Mouse (Mus musculus) macrophage (primary cell): ENCODE data around the gene Fitm1. TPM values are rescaled to one million over a fixed set of nuclear protein-coding genes. Genes with fewer than 3 reads are reported as not detected.

Experiments
- H3K27ac ChIP-seq: fragments of 350-480 bp; formaldehyde crosslinking; 2 replicates; pipeline ENCODE4 v1.9.0; 2021
- H3K36me3 ChIP-seq: fragments of 350-480 bp; formaldehyde crosslinking; 2 replicates; pipeline ENCODE4 v1.9.0; 2021; ENCODE audit errors: inconsistent target
- H3K4me3 ChIP-seq: fragments of 350-480 bp; formaldehyde crosslinking; 2 replicates; pipeline ENCODE4 v1.9.0; 2021; ENCODE audit errors: inconsistent target
- H3K79me2 ChIP-seq: fragments of 350-480 bp; formaldehyde crosslinking; 2 replicates; pipeline ENCODE4 v1.9.0; 2021; ENCODE audit errors: inconsistent target
- WGBS: methylation state at CpG from one replicate; pipeline ENCODE4 v1.1.7; 2026; ENCODE audit warnings: inconsistent platforms; ENCODE audit not compliant: missing documents; 5-methylcytosine and 5-hydroxymethylcytosine counted together
- polyA plus RNA-seq: library from polyadenylated mRNA; stranded (reverse); fragments of 250-400 nt; gene quantifications from 3 replicates; pipeline ENCODE4 v1.2.4, GENCODE M21; 2018; ENCODE audit warnings: inconsistent platforms

Gene Fitm1
- polyA plus RNA-seq, 1 experiment from 2014 or later, result not detected

- Histone ChIP-seq H3K36me3 (0 out of 2 replicates have a peak, but pooled peaks cover under 1% of the 10 kb centered on the region), H3K4me3 (no peak overlapping the region), H3K27ac (peak overlapping the region; percentile 96), H3K79me2 (peaks cover 29% of the 10 kb centered on the region; the same call in 1 of the 2 replicates)
- WGBS, result 83% methylated on average over 3 of the region's 3 CpGs
Observed at GRCm38 (mm10) chr14:55557587-55557986, 17.8 kb upstream of the Fitm1 start.

- Histone ChIP-seq H3K27ac (peak overlapping the region; percentile 96), H3K36me3 (peaks cover 8% of the 10 kb centered on the region), H3K4me3 (peak overlapping the region; percentile 89), H3K79me2 (peaks cover 29% of the 10 kb centered on the region; the same call in 1 of the 2 replicates)
- 45% methylated on average over 6 of the region's 6 CpGs for WGBS
Observed at GRCm38 (mm10) chr14:55558740-55559448, 16.5 kb upstream of the Fitm1 start.

GRCm38 (mm10) chr14:55559799-55560201 is 15.6 kb upstream of the Fitm1 start, which contains the start of gene Dcaf11:
TSS of gene Dcaf11 (plus strand) at chr14:55560006.
- under 1% methylated on average over 26 of the region's 27 CpGs for WGBS
- peak within 1 kb of the TSS; percentile 96 for H3K27ac ChIP-seq
- peak within 1 kb of the TSS; percentile 89 for H3K4me3 ChIP-seq
- peaks cover 29% of the 10 kb centered on the region; the same call in 1 of the 2 replicates for H3K79me2 ChIP-seq
- H3K36me3 ChIP-seq, result peaks cover 17% of the 10 kb centered on the region

GRCm38 (mm10) chr14:55560202-55561073 is 15.0 kb upstream of the Fitm1 start, which contains the start of gene A730061H03Rik:
TSS of gene A730061H03Rik (minus strand) at chr14:55560406.
- 2% methylated on average over 51 of the region's 51 CpGs for WGBS
- peak within 1 kb of the TSS; percentile 96 for H3K27ac ChIP-seq
- H3K4me3 ChIP-seq, result peak within 1 kb of the TSS; percentile 89
- peaks cover 29% of the 10 kb centered on the region; the same call in 1 of the 2 replicates for H3K79me2 ChIP-seq
- H3K36me3 ChIP-seq, result peaks cover 23% of the 10 kb centered on the region

GRCm38 (mm10) chr14:55561860-55562259 is 13.6 kb upstream of the Fitm1 start:
- Histone ChIP-seq H3K36me3 (peaks cover 37% of the 10 kb centered on the region), H3K79me2 (peaks cover 29% of the 10 kb centered on the region; the same call in 1 of the 2 replicates), H3K27ac (no peak overlapping the region), H3K4me3 (no peak overlapping the region)
- WGBS, result 98% methylated on average over 10 of the region's 10 CpGs

GRCm38 (mm10) chr14:55563249-55563648 is 12.2 kb upstream of the Fitm1 start:
- Histone ChIP-seq H3K36me3 (peaks cover 51% of the 10 kb centered on the region), H3K27ac (no peak overlapping the region), H3K79me2 (peaks cover 26% of the 10 kb centered on the region; the same call in 1 of the 2 replicates), H3K4me3 (no peak overlapping the region)
- 93% methylated on average over 11 of the region's 11 CpGs for WGBS

- H3K36me3 ChIP-seq, result peaks cover 68% of the 10 kb centered on the region
Observed at GRCm38 (mm10) chr14:55565748-55566147, 9.7 kb upstream of the Fitm1 start.

GRCm38 (mm10) chr14:55567496-55567895 is 7.9 kb upstream of the Fitm1 start:
- H3K36me3 ChIP-seq, result peaks cover 68% of the 10 kb centered on the region
- H3K4me3 ChIP-seq, result no peak overlapping the region
- WGBS, result 93% methylated on average over 3 of the region's 3 CpGs

More at GRCm38 (mm10) chr14:55565748-55566147, 9.7 kb upstream of the Fitm1 start:
- H3K27ac ChIP-seq, result no peak overlapping the region
- peaks cover 14% of the 10 kb centered on the region; the same call in 1 of the 2 replicates for H3K79me2 ChIP-seq
- WGBS, result 96% methylated on average over 3 of the region's 3 CpGs
- H3K4me3 ChIP-seq, result no peak overlapping the region

GRCm38 (mm10) chr14:55570588-55570987 is 4.8 kb upstream of the Fitm1 start:
- Histone ChIP-seq H3K27ac (no peak overlapping the region), H3K79me2 (no peaks in the 10 kb centered on the region), H3K4me3 (no peak overlapping the region), H3K36me3 (peaks cover 44% of the 10 kb centered on the region)
- WGBS, result 96% methylated on average over 2 of the region's 2 CpGs

More at GRCm38 (mm10) chr14:55567496-55567895, 7.9 kb upstream of the Fitm1 start:
- H3K27ac ChIP-seq, result no peak overlapping the region
- H3K79me2 ChIP-seq, result no peaks in the 10 kb centered on the region

- no peak overlapping the region for H3K4me3 ChIP-seq
- no peak overlapping the region for H3K27ac ChIP-seq
- peaks cover 32% of the 10 kb centered on the region for H3K36me3 ChIP-seq
Observed at GRCm38 (mm10) chr14:55571760-55572159, 3.7 kb upstream of the Fitm1 start.

GRCm38 (mm10) chr14:55575711-55576110 is 294 bp downstream of the Fitm1 start:
- 65% methylated on average over 13 of the region's 13 CpGs for WGBS
- Histone ChIP-seq H3K27ac (no peak overlapping the region), H3K4me3 (no peak overlapping the region), H3K79me2 (peaks cover 22% of the 10 kb centered on the region), H3K36me3 (peaks cover 13% of the 10 kb centered on the region)

More at GRCm38 (mm10) chr14:55571760-55572159, 3.7 kb upstream of the Fitm1 start:
- H3K79me2 ChIP-seq, result no peaks in the 10 kb centered on the region

GRCm38 (mm10) chr14:55576376-55576775 is 959 bp downstream of the Fitm1 start:
- H3K79me2 ChIP-seq, result peaks cover 22% of the 10 kb centered on the region
- no peak overlapping the region for H3K27ac ChIP-seq
- H3K4me3 ChIP-seq, result no peak overlapping the region
- 64% methylated on average over 6 of the region's 16 CpGs for WGBS
- peaks cover 19% of the 10 kb centered on the region for H3K36me3 ChIP-seq

- WGBS, result 2% methylated on average over 32 of the region's 32 CpGs
- Histone ChIP-seq H3K27ac (peak within 1 kb of the TSS; percentile 85), H3K36me3 (peaks cover 25% of the 10 kb centered on the region), H3K79me2 (peaks cover 22% of the 10 kb centered on the region), H3K4me3 (peak within 1 kb of the TSS; percentile 95)
Observed at GRCm38 (mm10) chr14:55577871-55578667, 2.7 kb downstream of the Fitm1 start, which contains the start of gene Psme1. TSS of gene Psme1 (plus strand) at chr14:55578123.
